Mouse (Mus musculus): ENCODE measurements at regions not wholly inside any gene's neighbourhood (a gene's known extent, or its start where the extent isn't known, plus 50 kb on each side); places are given as distances from the start of the nearest gene placed in this dataset.

DNA sequence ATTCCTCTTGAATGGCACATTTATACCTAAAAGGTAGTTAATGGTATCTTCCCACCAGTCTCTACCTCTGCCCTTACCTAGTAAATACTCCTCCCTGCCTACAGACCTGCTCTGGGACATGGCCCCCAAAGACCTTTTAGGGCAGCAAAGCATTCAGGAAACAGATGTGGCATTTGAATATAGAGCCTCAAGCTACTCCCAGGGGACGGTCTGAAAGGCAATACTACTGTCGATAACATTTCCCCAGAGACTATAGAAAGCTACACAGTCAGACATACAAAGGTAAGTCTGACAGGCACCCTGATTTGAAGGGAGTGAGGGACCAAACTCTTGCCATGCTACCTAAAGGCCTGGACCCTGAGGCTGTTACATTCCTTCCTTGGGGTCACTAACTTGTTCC, 184.4 kb upstream of the Lpp start:
- Histone ChIP-seq H3K4me3 (ENCODE audit: low read length) (no peak overlapping the region), H3K4me1 (ENCODE audit: insufficient read depth, low read length) (peaks cover 20% of the 10 kb centered on the region; the same call in 1 of the 2 replicates), H3K9ac (replicated peaks; ENCODE audit: low read length) (no peak overlapping the region), H3K4me2 (replicated peaks; ENCODE audit: low read depth, low read length) (no peak overlapping the region), H3K36me3 (ENCODE audit: insufficient read depth, low read length) (no peaks in the 10 kb centered on the region), H3K27ac (ENCODE audit: low read length) (no peak overlapping the region), H3K9me3 (ENCODE audit: low read length) (no peaks in the 10 kb centered on the region), H3K27me3 (ENCODE audit: insufficient read depth, low read length) (no peaks in the 10 kb centered on the region)
- ATAC-seq (ENCODE audit: low FRiP score, low TSS enrichment), result no peak
- 74% methylated on average over 2 of the region's 2 CpGs for WGBS

- Histone ChIP-seq H3K9ac (replicated peaks; ENCODE audit: low read length) (no peak overlapping the region), H3K27ac (ENCODE audit: low read length) (no peak overlapping the region), H3K4me1 (ENCODE audit: insufficient read depth, low read length) (peaks cover 20% of the 10 kb centered on the region; the same call in 1 of the 2 replicates), H3K4me2 (replicated peaks; ENCODE audit: low read depth, low read length) (no peak overlapping the region), H3K4me3 (ENCODE audit: low read length) (no peak overlapping the region), H3K9me3 (ENCODE audit: low read length) (no peaks in the 10 kb centered on the region), H3K36me3 (ENCODE audit: insufficient read depth, low read length) (no peaks in the 10 kb centered on the region), H3K27me3 (ENCODE audit: insufficient read depth, low read length) (no peaks in the 10 kb centered on the region)
- no peak for ATAC-seq (ENCODE audit: low FRiP score, low TSS enrichment)
- WGBS, result 91% methylated on average over 2 of the region's 2 CpGs
Measured at GRCm38 (mm10) chr16:24208118-24208517, 185.2 kb upstream of the Lpp start.

- no peaks in the 10 kb centered on the region for H3K9me3 ChIP-seq (ENCODE audit: low read length)
- H3K4me2 ChIP-seq (replicated peaks; ENCODE audit: low read depth, low read length), result no peak overlapping the region
- no peak overlapping the region for H3K4me3 ChIP-seq (ENCODE audit: low read length)
- no peaks in the 10 kb centered on the region for H3K27me3 ChIP-seq (ENCODE audit: insufficient read depth, low read length)
- peaks cover 20% of the 10 kb centered on the region; the same call in 1 of the 2 replicates for H3K4me1 ChIP-seq (ENCODE audit: insufficient read depth, low read length)
- no peak overlapping the region for H3K27ac ChIP-seq (ENCODE audit: low read length)
- H3K36me3 ChIP-seq (ENCODE audit: insufficient read depth, low read length), result no peaks in the 10 kb centered on the region
- no peak for ATAC-seq (ENCODE audit: low FRiP score, low TSS enrichment)
- no peak overlapping the region for H3K9ac ChIP-seq (replicated peaks; ENCODE audit: low read length)
- WGBS, result 46% methylated on average over 4 of the region's 4 CpGs
Measured at GRCm38 (mm10) chr16:24207056-24207455, 186.3 kb upstream of the Lpp start.

DNA sequence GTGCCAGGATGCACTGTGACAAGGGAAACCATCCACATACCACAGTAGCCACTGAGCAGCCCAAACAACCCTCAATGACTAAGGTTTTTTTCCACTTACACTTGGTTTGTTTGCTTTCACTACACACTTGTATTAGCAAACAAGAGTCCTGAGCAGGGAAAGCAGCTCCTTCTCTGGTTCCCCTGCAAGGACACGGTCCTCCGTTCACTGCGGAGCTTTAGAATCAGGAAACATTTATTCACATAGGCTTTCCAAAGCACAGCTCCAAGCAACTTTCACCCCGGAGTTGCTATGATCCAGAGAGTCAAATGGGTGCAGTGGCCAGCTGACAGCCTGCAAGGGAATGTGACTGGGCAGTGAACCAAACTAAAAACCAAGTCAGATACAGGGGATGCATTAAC, 186.8 kb upstream of the Lpp start:
- no peaks in the 10 kb centered on the region for H3K27me3 ChIP-seq (ENCODE audit: insufficient read depth, low read length)
- no peak overlapping the region for H3K27ac ChIP-seq (ENCODE audit: low read length)
- no peak overlapping the region for H3K4me2 ChIP-seq (replicated peaks; ENCODE audit: low read depth, low read length)
- no peaks in the 10 kb centered on the region for H3K9me3 ChIP-seq (ENCODE audit: low read length)
- H3K9ac ChIP-seq (replicated peaks; ENCODE audit: low read length), result no peak overlapping the region
- ATAC-seq (ENCODE audit: low FRiP score, low TSS enrichment), result no peak
- WGBS, result 63% methylated on average over 4 of the region's 4 CpGs
- H3K36me3 ChIP-seq (ENCODE audit: insufficient read depth, low read length), result no peaks in the 10 kb centered on the region
- H3K4me1 ChIP-seq (ENCODE audit: insufficient read depth, low read length), result peaks cover 17% of the 10 kb centered on the region; the same call in 1 of the 2 replicates
- H3K4me3 ChIP-seq (ENCODE audit: low read length), result no peak overlapping the region

GRCm38 (mm10) chr16:24205594-24205993, 187.7 kb upstream of the Lpp start:
- Histone ChIP-seq H3K9me3 (ENCODE audit: low read length) (no peaks in the 10 kb centered on the region), H3K27ac (ENCODE audit: low read length) (no peak overlapping the region), H3K9ac (replicated peaks; ENCODE audit: low read length) (no peak overlapping the region), H3K36me3 (ENCODE audit: insufficient read depth, low read length) (no peaks in the 10 kb centered on the region), H3K27me3 (ENCODE audit: insufficient read depth, low read length) (no peaks in the 10 kb centered on the region), H3K4me2 (replicated peaks; ENCODE audit: low read depth, low read length) (no peak overlapping the region), H3K4me3 (ENCODE audit: low read length) (no peak overlapping the region), H3K4me1 (ENCODE audit: insufficient read depth, low read length) (peaks cover 13% of the 10 kb centered on the region; the same call in 1 of the 2 replicates)
- WGBS, result 29% methylated on average over 5 of the region's 5 CpGs
- ATAC-seq (ENCODE audit: low FRiP score, low TSS enrichment), result peak; percentile 78

DNA sequence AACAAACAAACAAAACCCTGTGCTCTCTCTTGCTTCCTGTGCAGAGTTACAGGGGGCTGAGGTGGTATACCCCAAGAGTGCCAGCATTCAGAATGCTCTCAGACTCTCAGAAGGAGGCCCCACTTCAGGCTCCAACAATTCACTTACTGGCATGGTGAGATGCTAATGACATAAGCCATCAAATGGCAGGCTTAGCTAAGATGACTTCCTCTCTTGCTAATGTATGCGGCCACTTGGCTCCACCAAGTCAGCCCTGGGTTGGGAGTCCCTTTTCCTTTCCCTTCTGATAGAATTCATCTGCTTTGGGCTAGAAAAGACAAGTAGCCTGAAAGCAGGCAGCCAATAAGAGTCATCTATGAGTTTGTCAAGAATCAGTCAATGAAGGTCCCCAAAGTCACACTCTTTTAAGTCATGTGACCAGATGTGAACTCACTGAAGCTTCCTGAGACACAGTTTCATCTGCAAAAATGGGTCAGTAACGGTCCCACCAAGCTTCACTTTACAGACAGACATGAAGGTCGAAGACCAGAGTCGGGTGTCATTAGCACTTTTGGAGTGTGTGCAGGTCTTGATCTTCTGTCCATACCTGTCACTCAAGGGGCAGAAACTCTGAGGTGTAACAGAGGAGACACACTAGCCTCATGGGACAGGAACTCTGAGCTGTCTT, 189.1 kb upstream of the Lpp start:
- Histone ChIP-seq H3K4me2 (replicated peaks; ENCODE audit: low read depth, low read length) (no peak overlapping the region), H3K27ac (ENCODE audit: low read length) (no peak overlapping the region)
- WGBS, result 83% methylated on average over 4 of the region's 4 CpGs

DNA sequence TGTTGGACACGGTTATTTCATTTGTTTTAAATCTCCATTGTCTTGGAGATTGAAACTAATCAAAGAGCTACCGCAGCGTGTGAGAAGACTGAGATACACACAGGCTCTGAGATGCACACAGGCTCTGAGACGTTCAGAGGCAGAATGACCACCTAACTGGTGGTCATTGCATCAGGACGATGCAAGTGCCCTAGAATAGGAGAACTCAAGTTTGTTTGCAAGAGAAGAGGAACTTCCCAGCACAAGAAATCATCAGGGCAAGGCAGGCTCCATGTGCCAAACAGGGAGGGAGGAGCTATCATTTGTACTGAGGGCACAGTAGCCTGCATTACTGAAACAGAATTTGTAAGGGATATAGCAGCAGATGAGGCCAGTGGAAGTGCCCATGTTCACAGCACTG, 190.7 kb upstream of the Lpp start:
- 85% methylated on average over 5 of the region's 5 CpGs for WGBS
- no peak for ATAC-seq (ENCODE audit: low FRiP score, low TSS enrichment)

More for the DNA sequence above, 189.1 kb upstream of the Lpp start:
- ATAC-seq (ENCODE audit: low FRiP score, low TSS enrichment), result no peak
- no peaks in the 10 kb centered on the region for H3K36me3 ChIP-seq (ENCODE audit: insufficient read depth, low read length)
- no peak overlapping the region for H3K9ac ChIP-seq (replicated peaks; ENCODE audit: low read length)
- H3K27me3 ChIP-seq (ENCODE audit: insufficient read depth, low read length), result no peaks in the 10 kb centered on the region
- H3K9me3 ChIP-seq (ENCODE audit: low read length), result no peaks in the 10 kb centered on the region
- peaks cover 13% of the 10 kb centered on the region; the same call in 1 of the 2 replicates for H3K4me1 ChIP-seq (ENCODE audit: insufficient read depth, low read length)
- no peak overlapping the region for H3K4me3 ChIP-seq (ENCODE audit: low read length)

DNA sequence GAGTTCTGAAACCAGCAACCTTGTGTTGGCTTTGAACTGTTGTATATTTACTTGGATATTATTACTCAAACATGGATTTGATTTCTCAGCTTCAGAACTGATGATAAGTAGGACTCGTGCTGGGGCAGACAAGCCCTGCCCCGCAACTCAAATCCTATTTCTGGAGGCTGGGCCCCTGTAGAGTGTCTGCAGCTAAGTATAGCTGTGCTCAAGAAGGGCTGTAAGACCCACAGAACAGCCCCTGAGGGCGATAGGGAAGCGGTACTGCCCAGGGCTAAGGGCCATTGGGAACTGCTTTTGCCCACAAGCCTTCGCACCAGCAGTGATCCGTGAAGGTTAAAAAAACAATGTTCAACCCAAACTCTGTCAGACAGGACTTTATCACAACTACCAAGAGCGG, 191.9 kb upstream of the Lpp start:
- H3K4me1 ChIP-seq (ENCODE audit: insufficient read depth, low read length), result peaks cover 8% of the 10 kb centered on the region; the same call in 1 of the 2 replicates
- H3K27me3 ChIP-seq (ENCODE audit: insufficient read depth, low read length), result no peaks in the 10 kb centered on the region

More for the DNA sequence above, 190.7 kb upstream of the Lpp start:
- Histone ChIP-seq H3K4me3 (ENCODE audit: low read length) (no peak overlapping the region), H3K4me2 (replicated peaks; ENCODE audit: low read depth, low read length) (no peak overlapping the region), H3K27me3 (ENCODE audit: insufficient read depth, low read length) (no peaks in the 10 kb centered on the region), H3K9ac (replicated peaks; ENCODE audit: low read length) (no peak overlapping the region), H3K9me3 (ENCODE audit: low read length) (no peaks in the 10 kb centered on the region), H3K36me3 (ENCODE audit: insufficient read depth, low read length) (no peaks in the 10 kb centered on the region), H3K27ac (ENCODE audit: low read length) (no peak overlapping the region), H3K4me1 (ENCODE audit: insufficient read depth, low read length) (peaks cover 13% of the 10 kb centered on the region; the same call in 1 of the 2 replicates)

DNA sequence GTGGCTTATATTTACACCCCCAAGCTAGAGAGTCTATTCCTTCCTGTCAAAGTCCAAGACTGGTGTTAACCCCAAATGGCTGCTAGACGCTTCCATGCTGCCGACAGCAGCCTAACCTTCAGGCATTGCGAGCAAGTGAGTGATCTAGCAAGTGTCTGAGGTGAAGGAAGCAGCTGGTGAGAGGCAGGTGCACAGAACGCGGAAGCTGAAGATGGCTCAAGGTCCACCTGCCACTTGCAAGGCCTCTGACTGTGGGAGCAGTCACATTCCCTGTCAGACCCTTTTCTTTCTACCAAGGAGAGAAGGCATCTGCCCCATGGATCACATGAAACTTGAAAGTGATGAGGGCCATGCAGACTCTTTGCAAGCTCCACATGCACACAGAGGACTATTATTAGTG, 193.1 kb upstream of the Lpp start:
- no peak for ATAC-seq (ENCODE audit: low FRiP score, low TSS enrichment)
- Histone ChIP-seq H3K27me3 (ENCODE audit: insufficient read depth, low read length) (no peaks in the 10 kb centered on the region), H3K9ac (replicated peaks; ENCODE audit: low read length) (no peak overlapping the region), H3K4me3 (ENCODE audit: low read length) (no peak overlapping the region), H3K4me2 (replicated peaks; ENCODE audit: low read depth, low read length) (no peak overlapping the region), H3K9me3 (ENCODE audit: low read length) (no peaks in the 10 kb centered on the region), H3K36me3 (ENCODE audit: insufficient read depth, low read length) (no peaks in the 10 kb centered on the region), H3K4me1 (ENCODE audit: insufficient read depth, low read length) (no peaks in the 10 kb centered on the region; the same call in 1 of the 2 replicates), H3K27ac (ENCODE audit: low read length) (no peak overlapping the region)
- 93% methylated on average over 5 of the region's 5 CpGs for WGBS

More for the DNA sequence above, 191.9 kb upstream of the Lpp start:
- H3K9me3 ChIP-seq (ENCODE audit: low read length), result no peaks in the 10 kb centered on the region
- no peak overlapping the region for H3K9ac ChIP-seq (replicated peaks; ENCODE audit: low read length)
- no peak overlapping the region for H3K27ac ChIP-seq (ENCODE audit: low read length)
- no peak overlapping the region for H3K4me2 ChIP-seq (replicated peaks; ENCODE audit: low read depth, low read length)
- WGBS, result 56% methylated on average over 7 of the region's 7 CpGs
- no peak overlapping the region for H3K4me3 ChIP-seq (ENCODE audit: low read length)
- no peaks in the 10 kb centered on the region for H3K36me3 ChIP-seq (ENCODE audit: insufficient read depth, low read length)
- no peak for ATAC-seq (ENCODE audit: low FRiP score, low TSS enrichment)

DNA sequence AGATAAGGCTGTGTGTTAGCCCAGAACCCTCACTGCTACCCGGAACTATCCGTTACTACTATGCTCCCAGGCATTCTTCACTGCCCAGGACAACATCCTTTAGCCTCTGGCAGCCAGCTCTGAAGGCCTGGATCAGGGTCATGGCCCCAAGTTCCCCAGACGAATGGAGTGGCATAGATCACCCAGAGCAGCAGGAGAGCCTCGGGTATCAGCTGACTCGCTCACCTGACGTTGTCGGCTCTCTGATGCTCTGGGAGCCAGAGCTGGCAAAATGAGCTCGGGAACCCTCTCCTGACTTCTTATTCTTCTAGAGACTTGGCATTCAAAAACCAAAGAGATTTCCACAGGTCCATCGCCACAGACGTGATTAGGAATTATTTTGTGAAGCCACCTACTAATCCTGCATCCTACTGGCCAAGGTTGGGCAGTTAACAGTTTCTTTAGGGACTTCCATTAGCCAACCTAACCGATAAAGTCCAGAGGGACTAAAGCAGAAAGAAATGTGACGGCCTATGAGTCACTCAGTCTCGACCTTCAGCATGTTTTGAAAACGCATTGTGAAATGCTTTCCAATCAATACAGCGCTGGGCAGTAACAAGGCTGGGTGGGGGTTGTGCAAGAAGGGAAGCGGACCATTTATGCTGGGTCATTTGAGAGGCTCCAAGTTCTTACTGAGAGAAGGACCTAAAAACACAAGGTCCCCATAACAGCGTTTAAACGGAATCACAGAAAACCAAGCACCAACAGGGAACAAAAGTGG, 193.7 kb upstream of the Lpp start:
- Histone ChIP-seq H3K4me3 (ENCODE audit: low read length) (no peak overlapping the region), H3K27ac (ENCODE audit: low read length) (no peak overlapping the region), H3K4me2 (replicated peaks; ENCODE audit: low read depth, low read length) (no peak overlapping the region), H3K4me1 (ENCODE audit: insufficient read depth, low read length) (no peaks in the 10 kb centered on the region; the same call in 1 of the 2 replicates), H3K9ac (replicated peaks; ENCODE audit: low read length) (no peak overlapping the region), H3K36me3 (ENCODE audit: insufficient read depth, low read length) (no peaks in the 10 kb centered on the region), H3K9me3 (ENCODE audit: low read length) (no peaks in the 10 kb centered on the region), H3K27me3 (ENCODE audit: insufficient read depth, low read length) (no peaks in the 10 kb centered on the region)
- no peak for ATAC-seq (ENCODE audit: low FRiP score, low TSS enrichment)
- 78% methylated on average over 18 of the region's 18 CpGs for WGBS

Measured in kidney, embryonic 16.5 days (tissue).